Mouse (Mus musculus): ENCODE measurements around the gene Pitx1.

Pitx1 gene

DNA sequence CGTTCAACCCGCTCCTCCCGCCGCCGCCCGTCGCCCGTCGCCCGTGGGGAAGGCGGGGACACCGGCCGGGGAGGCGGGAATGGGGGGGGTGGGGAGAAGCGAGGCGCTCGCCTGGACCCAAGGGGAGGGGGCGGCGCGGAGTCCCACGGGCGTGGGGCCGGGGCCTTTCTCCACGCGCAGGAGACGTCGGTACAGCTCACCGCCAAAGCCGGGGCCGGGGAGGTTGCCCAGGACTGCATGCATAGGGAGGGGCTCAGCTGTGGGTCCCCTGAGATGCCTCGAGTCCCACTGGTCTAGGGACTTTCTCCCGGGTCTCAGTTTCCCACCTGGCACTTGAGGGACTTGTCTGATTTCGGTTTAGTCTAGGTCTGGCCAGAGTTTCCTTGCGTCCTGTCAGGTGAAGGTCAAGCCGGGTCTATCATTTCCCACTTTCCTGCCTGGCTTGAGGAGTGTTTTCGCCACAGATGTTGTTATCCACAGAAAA is at the start of gene Pitx1:
Pitx1 (minus strand) TSS at position 51 of the 484 bp plus-strand sequence.
- DNase-seq (ENCODE audit: low read depth, low spot score) = no peak
- Histone ChIP-seq H3K36me3 (ENCODE audit: control insufficient read depth, insufficient read depth, low read length, poor library complexity, severe bottlenecking) (no peaks in the 10 kb centered on the region), H3K27me3 (ENCODE audit: control insufficient read depth, insufficient read depth, low read length, poor library complexity, severe bottlenecking) (no peaks in the 10 kb centered on the region; the same call in 1 of the 2 replicates)

DNA sequence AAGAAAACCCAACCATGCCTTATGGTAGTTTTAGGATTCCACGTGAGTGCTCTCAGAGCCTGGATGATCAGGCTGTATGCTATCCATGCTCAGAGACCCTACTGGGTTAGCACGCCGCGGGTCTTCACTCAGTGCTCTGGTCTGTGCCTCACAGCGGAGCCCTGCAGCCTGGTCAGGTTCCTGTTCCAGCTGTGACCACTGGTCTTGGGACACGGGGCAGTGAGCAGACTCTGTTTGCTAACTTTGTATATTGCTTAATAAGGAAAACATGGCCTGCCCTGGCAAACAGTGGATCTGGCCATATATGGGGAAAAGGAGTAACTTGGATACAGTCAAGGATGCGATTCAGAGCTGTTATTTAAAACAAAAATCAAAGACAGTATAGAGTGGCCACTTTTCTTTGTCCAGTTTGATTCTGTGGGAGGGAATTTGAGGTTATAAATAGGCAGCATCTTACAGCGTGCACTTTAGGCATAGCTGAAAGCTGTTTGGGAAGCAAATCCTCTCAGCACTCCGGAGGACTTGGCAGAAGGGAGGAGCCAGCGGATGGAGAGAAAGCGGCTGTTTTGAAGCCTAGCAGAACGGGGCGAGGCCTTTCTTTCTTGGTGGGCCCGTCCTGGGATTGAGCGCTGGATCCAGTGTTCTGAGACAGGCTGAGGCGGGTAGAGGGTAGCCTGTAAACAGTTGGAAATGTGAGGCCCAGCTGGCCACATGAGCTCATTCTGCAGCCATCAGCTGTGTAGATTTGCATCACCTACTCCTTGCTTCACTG is 45.6 kb upstream of the Pitx1 start:
- Histone ChIP-seq H3K27me3 (ENCODE audit: control insufficient read depth, insufficient read depth, low read length, poor library complexity, severe bottlenecking) (no peaks in the 10 kb centered on the region; the same call in 1 of the 2 replicates), H3K36me3 (ENCODE audit: control insufficient read depth, insufficient read depth, low read length, poor library complexity, severe bottlenecking) (no peaks in the 10 kb centered on the region)
- no peak for DNase-seq (ENCODE audit: low read depth, low spot score)

DNA sequence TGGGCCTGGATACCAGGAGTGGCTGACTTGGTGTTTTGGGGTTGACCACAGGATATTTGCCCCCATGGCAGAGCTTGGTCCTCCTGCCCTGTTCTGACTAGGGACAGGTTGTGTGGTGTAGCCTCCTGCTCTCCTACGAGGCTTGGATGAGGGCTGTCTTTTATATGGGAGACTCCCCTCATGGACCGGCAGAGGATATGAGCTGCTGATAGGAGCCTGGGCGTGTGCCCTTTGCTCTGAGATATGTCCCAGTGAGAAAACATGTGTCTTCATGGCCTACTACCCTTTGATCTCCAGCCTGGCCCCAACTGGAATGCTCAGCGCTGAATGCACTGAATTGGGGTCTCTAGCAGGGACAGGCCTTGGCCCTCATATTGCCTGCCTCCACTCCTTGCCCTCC is 42.4 kb upstream of the Pitx1 start:
- H3K36me3 ChIP-seq (ENCODE audit: control insufficient read depth, insufficient read depth, low read length, poor library complexity, severe bottlenecking) = no peaks in the 10 kb centered on the region
- no peaks in the 10 kb centered on the region; the same call in 1 of the 2 replicates for H3K27me3 ChIP-seq (ENCODE audit: control insufficient read depth, insufficient read depth, low read length, poor library complexity, severe bottlenecking)

DNA sequence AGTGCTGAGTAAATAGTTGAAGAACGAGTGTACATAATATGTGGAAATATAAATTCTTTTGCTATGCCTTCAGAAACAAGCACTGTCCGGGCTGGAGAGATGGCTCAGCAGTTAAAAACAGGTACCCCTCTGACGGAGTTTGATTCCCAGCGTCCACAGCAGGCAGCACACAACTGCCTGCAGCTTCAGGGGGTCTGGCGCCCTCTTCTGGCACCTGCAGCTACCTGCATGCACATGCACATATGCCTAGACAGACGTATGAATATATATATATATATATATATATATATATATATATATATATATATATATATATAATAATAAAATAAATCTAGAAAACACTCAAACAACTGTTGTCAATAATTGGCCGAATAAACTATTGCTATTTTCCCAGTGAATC is 35.4 kb upstream of the Pitx1 start:
- Histone ChIP-seq H3K36me3 (ENCODE audit: control insufficient read depth, insufficient read depth, low read length, poor library complexity, severe bottlenecking) (no peaks in the 10 kb centered on the region), H3K27me3 (ENCODE audit: control insufficient read depth, insufficient read depth, low read length, poor library complexity, severe bottlenecking) (no peaks in the 10 kb centered on the region)
- DNase-seq (ENCODE audit: low read depth, low spot score) = no peak

More for the DNA sequence above, 42.4 kb upstream of the Pitx1 start:
- DNase-seq (ENCODE audit: low read depth, low spot score) = no peak

DNA sequence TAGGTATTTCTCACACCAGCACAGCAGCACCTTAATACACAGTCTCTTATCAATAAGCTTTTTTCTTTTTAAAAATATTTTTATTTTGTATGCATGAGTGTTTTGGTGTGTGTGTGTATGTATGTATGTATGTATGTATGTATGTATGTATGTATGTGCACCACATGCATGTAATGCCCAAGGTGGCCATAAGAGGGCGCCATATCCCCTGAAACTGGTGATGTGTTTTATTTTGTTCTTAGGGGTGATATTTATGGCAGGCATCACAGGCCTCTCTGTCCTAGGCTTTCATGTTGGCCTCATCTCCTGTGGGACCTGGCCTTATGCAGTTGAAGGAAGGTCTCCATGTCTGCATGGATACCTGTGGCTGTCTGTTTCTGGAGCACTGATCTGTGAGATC is 34.0 kb upstream of the Pitx1 start:
- Histone ChIP-seq H3K36me3 (ENCODE audit: control insufficient read depth, insufficient read depth, low read length, poor library complexity, severe bottlenecking) (no peaks in the 10 kb centered on the region), H3K27me3 (ENCODE audit: control insufficient read depth, insufficient read depth, low read length, poor library complexity, severe bottlenecking) (no peaks in the 10 kb centered on the region)
- peak; percentile 6 for DNase-seq (ENCODE audit: low read depth, low spot score)

DNA sequence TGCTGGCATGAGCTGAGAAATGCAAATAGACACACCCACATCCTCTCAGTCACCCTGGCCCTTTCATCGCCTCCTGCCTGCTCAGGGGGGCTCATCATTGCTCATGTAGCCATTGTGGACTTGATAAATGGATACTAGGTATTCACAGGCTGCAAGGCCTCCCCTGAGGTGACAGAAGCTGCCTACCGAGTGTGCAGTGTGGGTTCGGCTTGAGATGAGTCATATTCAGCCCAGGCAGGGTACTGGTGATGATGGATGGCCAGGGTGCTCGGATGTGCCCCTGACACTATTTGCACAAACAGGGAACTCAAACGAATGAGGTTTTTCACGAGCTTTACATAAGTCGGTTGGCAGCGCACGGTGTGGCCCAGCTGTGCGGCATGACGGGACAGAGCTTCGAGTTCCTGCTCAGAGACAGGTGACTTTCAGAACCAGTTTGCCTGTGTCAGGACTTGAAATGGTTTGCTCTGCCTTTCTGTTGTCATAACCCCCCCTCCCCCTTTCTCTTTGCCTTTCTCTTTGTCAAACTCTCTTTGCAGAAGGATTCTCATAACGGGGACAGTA is 31.6 kb upstream of the Pitx1 start:
- no peaks in the 10 kb centered on the region for H3K27me3 ChIP-seq (ENCODE audit: control insufficient read depth, insufficient read depth, low read length, poor library complexity, severe bottlenecking)
- DNase-seq (ENCODE audit: low read depth, low spot score) = no peak
- no peaks in the 10 kb centered on the region for H3K36me3 ChIP-seq (ENCODE audit: control insufficient read depth, insufficient read depth, low read length, poor library complexity, severe bottlenecking)

DNA sequence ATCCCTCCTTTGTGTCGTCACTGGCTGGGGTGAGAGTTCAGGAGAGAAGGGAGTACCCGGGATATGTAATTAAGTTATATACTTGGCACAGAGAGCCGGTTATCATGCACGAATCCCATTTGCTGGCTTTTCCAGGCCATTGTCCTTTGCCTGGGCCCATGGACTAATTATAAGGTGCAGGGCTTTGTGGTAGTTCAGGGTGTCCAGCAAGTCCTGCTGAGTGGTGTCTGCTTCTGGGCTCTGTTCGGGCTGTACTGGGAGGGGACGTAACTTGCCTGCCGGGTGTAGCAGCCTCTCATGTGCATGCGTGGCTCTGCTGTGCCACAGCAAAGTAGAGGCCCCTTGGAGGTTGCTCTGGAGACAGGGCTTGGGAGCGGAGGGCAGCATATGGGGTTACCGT is 24.5 kb upstream of the Pitx1 start:
- no peaks in the 10 kb centered on the region for H3K27me3 ChIP-seq (ENCODE audit: control insufficient read depth, insufficient read depth, low read length, poor library complexity, severe bottlenecking)
- no peaks in the 10 kb centered on the region for H3K36me3 ChIP-seq (ENCODE audit: control insufficient read depth, insufficient read depth, low read length, poor library complexity, severe bottlenecking)
- no peak for DNase-seq (ENCODE audit: low read depth, low spot score)

DNA sequence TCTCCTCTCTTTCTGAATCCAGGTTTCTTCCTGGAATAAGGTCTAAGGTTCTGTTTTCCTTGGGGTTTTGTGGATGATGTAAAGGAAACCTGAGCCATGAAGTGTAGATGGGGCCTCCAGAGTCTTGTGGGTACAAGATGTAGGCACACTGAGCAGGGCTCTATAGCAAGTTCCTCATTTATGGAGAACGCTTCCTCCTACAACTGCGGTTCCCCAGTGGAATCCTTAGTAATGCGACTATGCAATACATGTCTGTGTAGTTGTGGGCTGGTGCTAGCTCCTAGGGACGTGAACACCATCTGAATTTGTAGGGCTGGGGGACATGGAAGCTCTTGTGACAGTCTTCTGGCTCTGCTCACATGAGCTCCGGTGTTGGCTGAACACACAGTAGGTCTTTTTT is 22.5 kb upstream of the Pitx1 start:
- no peaks in the 10 kb centered on the region for H3K36me3 ChIP-seq (ENCODE audit: control insufficient read depth, insufficient read depth, low read length, poor library complexity, severe bottlenecking)
- no peaks in the 10 kb centered on the region for H3K27me3 ChIP-seq (ENCODE audit: control insufficient read depth, insufficient read depth, low read length, poor library complexity, severe bottlenecking)

DNA sequence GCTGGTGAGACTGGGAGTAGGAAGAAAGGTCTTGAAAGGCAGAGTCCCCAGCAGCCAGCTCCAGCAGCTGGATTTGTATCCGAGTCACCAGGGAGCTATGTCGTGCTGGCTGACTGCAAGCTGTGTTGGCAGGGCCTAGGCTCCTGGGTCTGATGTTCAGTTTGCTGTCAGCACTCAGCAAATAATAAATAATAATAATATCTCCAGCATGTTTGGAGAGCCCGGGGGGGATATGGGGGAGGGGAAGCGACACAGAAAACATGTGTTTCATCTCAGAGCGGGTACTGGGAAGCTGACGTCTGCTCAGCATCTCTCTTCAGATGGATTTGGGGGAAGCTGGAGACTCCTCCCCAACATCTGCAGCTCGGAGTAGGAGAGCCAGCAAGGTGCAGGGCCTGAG is 19.8 kb upstream of the Pitx1 start:
- DNase-seq (ENCODE audit: low read depth, low spot score) = no peak
- Histone ChIP-seq H3K36me3 (ENCODE audit: control insufficient read depth, insufficient read depth, low read length, poor library complexity, severe bottlenecking) (no peaks in the 10 kb centered on the region), H3K27me3 (ENCODE audit: control insufficient read depth, insufficient read depth, low read length, poor library complexity, severe bottlenecking) (no peaks in the 10 kb centered on the region)

More for the DNA sequence above, 22.5 kb upstream of the Pitx1 start:
- DNase-seq (ENCODE audit: low read depth, low spot score) = no peak

DNA sequence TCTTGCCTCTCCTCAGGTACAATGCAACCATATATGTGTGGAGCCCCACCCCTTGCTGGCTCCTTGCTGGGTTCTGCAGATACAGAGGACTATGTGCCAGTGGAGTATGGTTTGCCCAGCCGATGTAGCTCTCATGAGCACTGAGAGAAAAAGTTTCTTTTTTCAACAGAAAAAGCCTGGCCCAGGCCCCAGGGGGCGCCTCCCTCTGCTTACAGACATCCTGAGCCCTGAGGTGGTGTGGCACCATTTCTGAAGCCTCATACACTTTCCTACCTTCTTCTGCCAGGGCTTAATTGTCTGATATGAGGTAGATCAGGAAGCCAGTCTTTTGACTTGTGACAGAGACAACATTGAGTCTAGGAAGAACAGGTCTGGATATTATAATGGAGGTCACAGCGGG is 16.2 kb upstream of the Pitx1 start:
- no peaks in the 10 kb centered on the region for H3K36me3 ChIP-seq (ENCODE audit: control insufficient read depth, insufficient read depth, low read length, poor library complexity, severe bottlenecking)
- no peak for DNase-seq (ENCODE audit: low read depth, low spot score)
- no peaks in the 10 kb centered on the region for H3K27me3 ChIP-seq (ENCODE audit: control insufficient read depth, insufficient read depth, low read length, poor library complexity, severe bottlenecking)

DNA sequence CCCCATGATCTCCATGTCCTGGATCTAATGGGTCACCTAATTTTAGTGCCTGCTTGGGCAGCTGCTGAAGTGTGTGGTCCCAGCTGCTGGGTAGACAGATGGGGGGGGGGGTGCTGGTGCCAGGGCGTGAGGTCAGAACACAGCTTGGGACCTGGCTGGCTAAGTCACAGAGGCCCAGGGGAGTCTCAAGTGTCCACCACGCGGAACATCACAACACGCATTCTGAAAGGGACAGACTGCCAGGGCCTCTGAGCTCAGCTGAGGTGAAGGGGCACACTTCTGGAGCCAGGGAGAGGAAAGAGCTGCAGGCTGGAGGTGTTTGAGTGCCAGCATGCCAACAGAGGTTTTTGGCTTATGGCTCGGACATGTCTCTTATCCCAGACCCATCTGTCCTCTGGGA is 14.7 kb upstream of the Pitx1 start:
- H3K27me3 ChIP-seq (ENCODE audit: control insufficient read depth, insufficient read depth, low read length, poor library complexity, severe bottlenecking) = no peaks in the 10 kb centered on the region
- no peak for DNase-seq (ENCODE audit: low read depth, low spot score)
- no peaks in the 10 kb centered on the region for H3K36me3 ChIP-seq (ENCODE audit: control insufficient read depth, insufficient read depth, low read length, poor library complexity, severe bottlenecking)

DNA sequence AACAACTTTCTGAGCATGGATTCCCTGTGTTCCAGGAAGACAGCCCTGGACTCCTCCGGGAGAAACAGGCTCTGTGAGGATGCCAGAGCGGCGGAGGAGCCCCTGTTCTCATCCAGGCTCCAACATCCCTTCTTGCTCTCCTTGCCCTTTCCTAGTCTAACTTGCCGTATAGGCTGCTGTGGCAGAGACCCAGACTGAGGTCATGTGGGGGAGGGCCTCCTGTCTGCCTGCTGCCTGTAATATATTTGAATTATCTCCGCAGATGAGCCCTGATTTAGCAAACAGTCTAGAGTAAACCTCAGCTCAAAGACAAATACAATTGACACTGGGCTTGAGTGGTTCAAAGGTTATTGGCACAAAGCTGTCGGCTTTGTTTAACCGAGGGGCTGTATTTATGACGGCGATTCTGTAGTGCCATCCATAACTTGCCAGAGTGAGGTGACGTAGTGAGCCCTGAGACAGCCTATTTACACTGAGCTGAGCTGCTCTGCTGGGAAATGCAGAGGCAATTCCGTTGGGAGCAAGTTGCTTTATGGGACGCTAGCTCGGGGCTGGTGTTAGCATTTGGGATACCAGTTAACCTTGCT is 12.7 kb upstream of the Pitx1 start:
- Histone ChIP-seq H3K36me3 (ENCODE audit: control insufficient read depth, insufficient read depth, low read length, poor library complexity, severe bottlenecking) (no peaks in the 10 kb centered on the region), H3K27me3 (ENCODE audit: control insufficient read depth, insufficient read depth, low read length, poor library complexity, severe bottlenecking) (no peaks in the 10 kb centered on the region)
- no peak for DNase-seq (ENCODE audit: low read depth, low spot score)

DNA sequence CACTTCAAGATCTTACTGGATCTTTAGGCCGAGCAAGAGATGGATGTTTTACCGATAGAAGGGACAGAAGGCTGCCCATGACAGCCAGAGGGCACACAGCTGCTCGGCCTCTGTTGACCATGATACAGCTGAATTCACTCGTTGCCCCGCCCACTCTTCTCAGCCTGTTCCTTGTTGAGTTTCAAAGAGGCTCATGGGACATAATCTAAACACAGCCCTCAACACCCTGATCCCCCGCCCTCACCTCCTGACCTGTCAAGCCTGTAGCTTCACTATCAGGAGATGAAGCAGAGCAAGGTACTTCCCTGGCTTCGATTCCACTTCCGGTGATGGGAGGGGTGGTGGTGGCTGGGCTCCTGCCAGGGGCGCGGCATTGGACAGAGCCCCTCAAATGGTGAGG is 11.8 kb upstream of the Pitx1 start:
- Histone ChIP-seq H3K27me3 (ENCODE audit: control insufficient read depth, insufficient read depth, low read length, poor library complexity, severe bottlenecking) (no peaks in the 10 kb centered on the region), H3K36me3 (ENCODE audit: control insufficient read depth, insufficient read depth, low read length, poor library complexity, severe bottlenecking) (no peaks in the 10 kb centered on the region)
- no peak for DNase-seq (ENCODE audit: low read depth, low spot score)

DNA sequence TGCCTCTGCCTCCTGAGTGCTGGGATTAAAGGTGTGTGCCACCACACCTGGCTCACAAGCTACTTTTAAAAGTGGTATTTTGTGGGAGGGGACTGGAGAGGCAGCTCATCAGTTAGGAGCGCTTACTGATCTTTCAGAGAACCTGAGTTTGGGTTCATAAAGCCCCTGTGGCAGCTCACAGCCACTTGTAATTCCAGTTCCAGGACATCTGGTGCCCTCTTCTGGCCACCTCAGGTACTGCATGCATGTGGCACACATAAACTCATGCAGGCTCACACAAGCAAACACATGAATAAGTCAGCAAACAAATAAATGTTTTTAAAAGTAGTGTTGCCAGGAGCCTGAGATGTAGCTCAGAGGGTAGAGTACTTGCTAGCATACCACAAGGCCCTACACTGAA is 7.7 kb upstream of the Pitx1 start:
- H3K36me3 ChIP-seq (ENCODE audit: control insufficient read depth, insufficient read depth, low read length, poor library complexity, severe bottlenecking) = no peaks in the 10 kb centered on the region
- peak; percentile 18 for DNase-seq (ENCODE audit: low read depth, low spot score)
- H3K27me3 ChIP-seq (ENCODE audit: control insufficient read depth, insufficient read depth, low read length, poor library complexity, severe bottlenecking) = no peaks in the 10 kb centered on the region

DNA sequence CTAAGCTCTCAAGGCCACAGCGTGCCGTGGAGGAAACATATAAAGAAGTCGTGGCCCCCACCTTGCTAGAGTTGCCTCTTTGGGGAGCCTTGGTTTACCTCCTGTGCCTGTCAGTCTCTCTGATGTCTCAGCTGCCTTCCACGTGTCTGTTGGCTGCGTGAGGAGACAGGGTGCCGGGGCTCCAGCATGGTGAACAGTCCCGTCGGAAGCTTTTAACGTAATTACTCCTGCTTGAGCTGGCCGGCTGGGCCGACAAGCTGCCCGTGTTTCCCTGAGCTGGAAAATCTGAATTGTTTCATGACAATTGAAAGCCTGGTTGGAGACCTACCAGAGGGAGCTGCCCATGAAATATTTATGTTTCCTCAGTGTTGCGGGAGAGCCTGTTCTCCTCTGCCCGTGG is 4.2 kb upstream of the Pitx1 start:
- no peak for DNase-seq (ENCODE audit: low read depth, low spot score)
- Histone ChIP-seq H3K27me3 (ENCODE audit: control insufficient read depth, insufficient read depth, low read length, poor library complexity, severe bottlenecking) (no peaks in the 10 kb centered on the region), H3K36me3 (ENCODE audit: control insufficient read depth, insufficient read depth, low read length, poor library complexity, severe bottlenecking) (no peaks in the 10 kb centered on the region)

Data from splenic B cell, adult 2 months (primary cell).